Mouse (Mus musculus) midbrain, embryonic 15.5 days (tissue): ENCODE data around the gene 2210016L21Rik. TPM values are rescaled to one million over a fixed set of nuclear protein-coding genes. Genes with fewer than 3 reads are reported as not detected.

Experiments used
- ATAC-seq: fragments of 200-750 bp; cut with Nextera tagmentation; replicated peaks from 2 replicates; pipeline ENCODE4 v1.8.0; 2017; ENCODE audit warnings: moderate TSS enrichment
- H3K27ac ChIP-seq: fragments of 300-500 bp; sonication (generic); 2 replicates; pipeline ENCODE4 v1.5.1; 2015; ENCODE audit warnings: mild to moderate bottlenecking, inconsistent platforms
- H3K27me3 ChIP-seq: fragments of 300-500 bp; sonication (generic); replicated peaks from 2 replicates; pipeline ENCODE4 v1.6.1; 2015; ENCODE audit warnings: inconsistent platforms
- H3K36me3 ChIP-seq: fragments of 300-500 bp; sonication (generic); replicated peaks from 2 replicates; pipeline ENCODE4 v1.6.1; 2015; ENCODE audit warnings: inconsistent platforms
- H3K4me1 ChIP-seq: fragments of 300-500 bp; sonication (generic); 2 replicates; pipeline ENCODE4 v1.6.1; 2015; ENCODE audit warnings: inconsistent platforms
- H3K4me2 ChIP-seq: fragments of 300-500 bp; sonication (generic); 2 replicates; pipeline ENCODE4 v1.6.1; 2015; ENCODE audit warnings: inconsistent platforms, mild to moderate bottlenecking, moderate library complexity
- H3K4me3 ChIP-seq: fragments of 300-500 bp; sonication (generic); 2 replicates; pipeline ENCODE4 v1.5.1; 2015; ENCODE audit warnings: mild to moderate bottlenecking, inconsistent platforms
- H3K9ac ChIP-seq: fragments of 300-500 bp; sonication (generic); 2 replicates; pipeline ENCODE4 v1.6.1; 2015; ENCODE audit warnings: mild to moderate bottlenecking, inconsistent platforms
- H3K9me3 ChIP-seq: fragments of 300-500 bp; sonication (generic); 2 replicates; pipeline ENCODE4 v1.6.1; 2016; ENCODE audit warnings: inconsistent platforms
- WGBS: fragments of 180-500 bp; shearing (Covaris S2); methylation state at CpG from one replicate; pipeline ENCODE4 v1.1.7; 2015; ENCODE audit warnings: mixed read lengths; 5-methylcytosine and 5-hydroxymethylcytosine counted together
- polyA plus RNA-seq: library from polyadenylated mRNA; unstranded; fragments of >200 nt; fragmentation: Nextera tagmentation; extraction: Ambion mirVana; gene quantifications from 2 replicates; pipeline ENCODE4 v1.2.1, GENCODE M21; 2015

2210016L21Rik gene
- polyA plus RNA-seq, 1 experiment from 2014 or later: 122 TPM

DNA sequence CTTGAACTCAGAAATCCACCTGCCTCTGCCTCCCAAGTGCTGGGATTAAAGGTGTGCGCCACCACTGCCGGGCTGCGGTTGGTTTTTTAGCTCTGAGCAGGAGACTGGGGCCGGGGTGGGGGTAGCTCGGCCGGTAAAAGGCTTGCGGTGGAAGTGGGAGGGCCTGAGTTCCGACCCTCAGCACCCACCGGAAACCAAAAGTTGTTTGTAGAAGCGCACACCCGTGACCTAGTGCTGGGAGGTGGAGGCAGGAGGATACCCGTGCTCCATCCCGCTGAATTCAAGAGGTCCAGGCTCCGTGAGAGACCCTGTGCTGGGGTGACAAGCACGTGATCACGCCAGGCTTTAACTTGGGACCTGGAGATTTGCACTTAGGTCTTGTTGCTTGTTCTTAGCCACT, 54.5 kb downstream of the 2210016L21Rik start:
- H3K4me1 ChIP-seq: no peaks in the 10 kb centered on the region
- H3K4me3 ChIP-seq: no peak overlapping the region
- ATAC-seq: no peak
- no peak overlapping the region for H3K9ac ChIP-seq
- H3K9me3 ChIP-seq: no peaks in the 10 kb centered on the region
- no peaks in the 10 kb centered on the region for H3K27me3 ChIP-seq
- 90% methylated on average over 16 of the region's 16 CpGs for WGBS
- H3K36me3 ChIP-seq: no peaks in the 10 kb centered on the region
- no peak overlapping the region for H3K27ac ChIP-seq
- H3K4me2 ChIP-seq: no peak overlapping the region

GRCm38 (mm10) chr5:114997327-114997726, 55.4 kb downstream of the 2210016L21Rik start:
- Histone ChIP-seq H3K9ac (no peak overlapping the region), H3K4me2 (no peak overlapping the region), H3K9me3 (no peaks in the 10 kb centered on the region), H3K36me3 (no peaks in the 10 kb centered on the region), H3K27me3 (no peaks in the 10 kb centered on the region), H3K4me1 (no peaks in the 10 kb centered on the region), H3K4me3 (no peak overlapping the region), H3K27ac (no peak overlapping the region)
- 79% methylated on average over 6 of the region's 6 CpGs for WGBS
- no peak for ATAC-seq

Other genes with a start within 250 kb of the 2210016L21Rik start
- gene Tchp, start 234.4 kb upstream of the 2210016L21Rik start, polyA plus RNA-seq: 15.6 and 15.9 TPM in 2 replicates
- gene Ankrd13a, start 167.5 kb upstream of the 2210016L21Rik start, polyA plus RNA-seq: 31.1 and 34.7 TPM in 2 replicates
- 51.6 and 52.9 TPM in 2 replicates for gene Git2, start 166.6 kb upstream of the 2210016L21Rik start, polyA plus RNA-seq
- gene 1500011B03Rik, start 118.7 kb upstream of the 2210016L21Rik start, polyA plus RNA-seq: 270 and 271 TPM in 2 replicates
- not detected in 2 replicates for gene 4930519G04Rik, start 88.5 kb upstream of the 2210016L21Rik start, polyA plus RNA-seq
- gene Gm9936, start 83.5 kb upstream of the 2210016L21Rik start, polyA plus RNA-seq: 3.0 and 3.6 TPM in 2 replicates
- gene Oasl2, start 45.2 kb upstream of the 2210016L21Rik start, polyA plus RNA-seq: 4.8 and 6.8 TPM in 2 replicates
- gene Oasl1, start 18.9 kb upstream of the 2210016L21Rik start, polyA plus RNA-seq: 0.40 and 0.68 TPM in 2 replicates
- 0.05 and 0.10 TPM in 2 replicates for gene Hnf1a, start 28.9 kb downstream of the 2210016L21Rik start, polyA plus RNA-seq
- gene Sppl3, start 69.0 kb downstream of the 2210016L21Rik start, polyA plus RNA-seq: 35.1 and 47.1 TPM in 2 replicates
- 43.4 and 51.0 TPM in 2 replicates for gene Gm10401, start 156.1 kb downstream of the 2210016L21Rik start, polyA plus RNA-seq
- gene Acads, start 177.2 kb downstream of the 2210016L21Rik start, polyA plus RNA-seq: 16.0 and 19.4 TPM in 2 replicates
- 35.1 and 38.2 TPM in 2 replicates for gene Unc119b, start 192.8 kb downstream of the 2210016L21Rik start, polyA plus RNA-seq
- 28.9 and 29.8 TPM in 2 replicates for gene Mlec, start 216.0 kb downstream of the 2210016L21Rik start, polyA plus RNA-seq